Mouse (Mus musculus) Patski (cell line): ENCODE data around the gene Smyd1. TPM values are rescaled to one million over a fixed set of nuclear protein-coding genes. Genes with fewer than 3 reads are reported as not detected.

Source experiments
- ATAC-seq: fragments of 100-300 bp; one replicate; pipeline ENCODE4 v1.8.0; 2021
- CTCF ChIA-PET: fragments of 350-600 bp; sonication (Branson Sonifier 250); formaldehyde crosslinking; loops from one replicate; lab custom pipeline; 2022; ENCODE audit warnings: inconsistent platforms; lab: Charles Lee
- POLR2A ChIA-PET: fragments of 350-600 bp; sonication (Branson Sonifier 250); formaldehyde crosslinking; loops from one replicate; lab custom pipeline; 2022; ENCODE audit warnings: antibody characterized with exemption, inconsistent platforms; lab: Charles Lee
- DNase-seq: peaks from one replicate; pipeline ENCODE4 v3.0.0-alpha.2; 2011; ENCODE audit warnings: low read depth, low spot score
- H3K27me3 ChIP-seq: fragments of 371-371 bp; one replicate; pipeline ENCODE4 v1.5.1; 2021
- CTCF ChIP-seq: fragments of 100-300 bp; IDR thresholded peaks from one replicate; pipeline ENCODE4 v1.5.1; 2021
- in situ Hi-C: fragments of 300-500 bp; cut with MboI; formaldehyde crosslinking; loops from 3 replicates; pipeline ENCODE4 v1.11.1; 2018; ENCODE audit warnings: low pct_unique_long_range_greater_than_20kb, mixed read lengths
- polyA plus RNA-seq: library from polyadenylated mRNA; unstranded; gene quantifications from one replicate; pipeline ENCODE4 v1.2.3, GENCODE M21; 2021

Smyd1 gene
- 0.71 TPM for polyA plus RNA-seq

- TF ChIP-seq CTCF, result no peak
- ChIA-PET CTCF (interaction anchor here (0.9 to 1.3 kb wide), 2 partner anchors 8 to 12 kb away, joined by 3 read pairs; no protein-coding TSS in a partner anchor), POLR2A (no interaction called here)
- H3K27me3 ChIP-seq, result no peaks in the 10 kb centered on the region
- ATAC-seq, result no peak
- no peak for DNase-seq
- in situ Hi-C loops, result no loop called here
These were observed at the start of gene Smyd1 for GRCm38 (mm10) chr6:71321826-71322283. Gene Smyd1, minus strand, starts transcription at chr6:71322233.

DNA sequence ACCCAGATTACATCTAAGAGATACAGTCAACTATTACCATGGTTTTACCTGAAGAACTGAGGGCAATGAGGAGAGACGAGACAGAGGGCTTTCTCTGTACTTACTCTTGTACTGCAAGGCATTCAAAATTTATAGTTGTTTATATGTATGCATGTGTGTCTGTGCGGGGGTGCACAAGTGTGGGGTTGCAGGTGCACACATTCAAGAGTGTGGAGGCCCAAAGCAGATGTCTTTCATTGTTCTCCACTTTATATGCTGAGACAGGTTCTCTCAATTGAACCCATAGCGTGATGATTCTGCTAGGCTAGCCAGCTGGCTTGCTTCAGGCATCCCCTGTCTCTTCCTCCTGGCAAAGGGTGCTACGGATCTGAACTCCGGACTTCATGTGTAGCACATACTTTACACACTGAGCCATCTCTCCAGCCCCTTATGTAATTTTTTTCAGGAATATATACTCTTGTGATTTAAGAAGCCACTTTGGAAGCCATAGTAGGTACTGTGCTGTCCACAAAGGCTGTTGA lies 49.1 kb upstream of the Smyd1 start:
- POLR2A ChIA-PET, result no interaction called here
- no peak for DNase-seq
- no peaks in the 10 kb centered on the region for H3K27me3 ChIP-seq
- TF ChIP-seq CTCF, result no peak
- in situ Hi-C loops, result no loop called here
- ATAC-seq, result no peak
- CTCF ChIA-PET, result no interaction called here

- in situ Hi-C loops, result no loop called here
- no peak for DNase-seq
- no peak for ATAC-seq
- TF ChIP-seq CTCF, result no peak
- CTCF ChIA-PET, result no interaction called here
- no peaks in the 10 kb centered on the region for H3K27me3 ChIP-seq
- POLR2A ChIA-PET, result no interaction called here
These were observed 47.4 kb upstream of the Smyd1 start for GRCm38 (mm10) chr6:71369416-71369815.

DNA sequence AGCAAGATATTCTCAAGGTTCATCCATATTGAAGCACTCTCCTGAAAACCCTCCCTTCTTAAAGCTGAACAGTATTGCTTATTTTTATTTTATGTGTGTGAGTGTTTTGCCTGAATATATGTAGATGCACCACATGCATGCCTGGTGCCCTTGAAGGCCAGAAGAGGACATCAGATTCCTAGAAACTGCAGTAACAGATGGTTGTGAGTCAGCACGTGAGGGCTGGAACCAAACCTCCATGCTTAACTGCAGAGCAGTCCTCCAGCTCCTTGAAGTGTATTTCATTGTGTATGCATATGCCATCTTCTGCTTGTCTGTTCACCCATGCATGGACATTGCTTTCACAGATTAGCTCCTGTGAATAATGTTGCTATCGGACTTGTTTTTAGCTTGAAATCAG lies 42.0 kb upstream of the Smyd1 start:
- no peak for DNase-seq
- TF ChIP-seq CTCF, result no peak
- H3K27me3 ChIP-seq, result no peaks in the 10 kb centered on the region
- ATAC-seq, result no peak
- ChIA-PET POLR2A (no interaction called here), CTCF (interaction anchor here (1.2 kb wide), 1 partner anchor 9 kb away, joined by 3 read pairs; the partner anchor contains the start of gene Cd8a)
- in situ Hi-C loops, result no loop called here

- CTCF ChIA-PET, result no interaction called here
- in situ Hi-C loops, result no loop called here
- ATAC-seq, result no peak
These were observed 39.2 kb upstream of the Smyd1 start for GRCm38 (mm10) chr6:71361156-71361670.

GRCm38 (mm10) chr6:71360751-71361150 lies 38.7 kb upstream of the Smyd1 start:
- DNase-seq, result no peak
- ChIA-PET CTCF (no interaction called here), POLR2A (no interaction called here)
- no peaks in the 10 kb centered on the region for H3K27me3 ChIP-seq
- no peak for TF ChIP-seq CTCF
- ATAC-seq, result no peak
- in situ Hi-C loops, result no loop called here

More at GRCm38 (mm10) chr6:71361156-71361670, 39.2 kb upstream of the Smyd1 start:
- DNase-seq, result no peak
- POLR2A ChIA-PET, result no interaction called here
- H3K27me3 ChIP-seq, result no peaks in the 10 kb centered on the region
- no peak for TF ChIP-seq CTCF

- POLR2A ChIA-PET, result no interaction called here
- no peak for TF ChIP-seq CTCF
- ATAC-seq, result no peak
- CTCF ChIA-PET, result no interaction called here
- peaks cover 2% of the 10 kb centered on the region for H3K27me3 ChIP-seq
- in situ Hi-C loops, result no loop called here
- DNase-seq, result no peak
These were observed 38.2 kb upstream of the Smyd1 start for GRCm38 (mm10) chr6:71360221-71360620.

GRCm38 (mm10) chr6:71357493-71357892 lies 35.5 kb upstream of the Smyd1 start:
- peaks cover 6% of the 10 kb centered on the region for H3K27me3 ChIP-seq
- ChIA-PET CTCF (no interaction called here), POLR2A (no interaction called here)
- no peak for DNase-seq
- no peak for TF ChIP-seq CTCF
- in situ Hi-C loops, result no loop called here
- no peak for ATAC-seq

GRCm38 (mm10) chr6:71353722-71354121 lies 31.7 kb upstream of the Smyd1 start:
- no peak for DNase-seq
- no peak for ATAC-seq
- POLR2A ChIA-PET, result no interaction called here
- CTCF ChIA-PET, result no interaction called here
- TF ChIP-seq CTCF, result no peak
- peaks cover 6% of the 10 kb centered on the region for H3K27me3 ChIP-seq
- in situ Hi-C loops, result no loop called here

- ChIA-PET CTCF (interaction anchor here (1.0 kb wide), 1 partner anchor 14 kb away, joined by 3 read pairs; no protein-coding TSS in a partner anchor), POLR2A (no interaction called here)
- no peak for ATAC-seq
- in situ Hi-C loops, result no loop called here
- DNase-seq, result no peak
- TF ChIP-seq CTCF, result no peak
- H3K27me3 ChIP-seq, result peaks cover 6% of the 10 kb centered on the region
These were observed 30.9 kb upstream of the Smyd1 start for GRCm38 (mm10) chr6:71352866-71353427.

GRCm38 (mm10) chr6:71352201-71352600 lies 30.2 kb upstream of the Smyd1 start:
- no peak for ATAC-seq
- peaks cover 6% of the 10 kb centered on the region for H3K27me3 ChIP-seq
- CTCF ChIA-PET, result interaction anchor here (1.0 kb wide), 1 partner anchor 14 kb away, joined by 3 read pairs; no protein-coding TSS in a partner anchor
- DNase-seq, result no peak
- TF ChIP-seq CTCF, result no peak
- in situ Hi-C loops, result no loop called here
- POLR2A ChIA-PET, result no interaction called here
